Mouse (Mus musculus) cerebellum, adult 2 months (tissue): Measurements from ENCODE around the gene Acot4.

Experiments used
- CTCF ChIP-seq: fragments of 200-500 bp; IDR thresholded peaks from 2 replicates; pipeline ENCODE4 v1.5.1; 2011; ENCODE audit warnings: low read depth, mild to moderate bottlenecking, control low read depth, low read length, moderate library complexity, borderline replicate concordance; ENCODE audit not compliant: insufficient read depth
- POLR2A ChIP-seq: fragments of 200-500 bp; IDR thresholded peaks from 2 replicates; pipeline ENCODE4 v1.6.1; 2011; ENCODE audit warnings: low read length, control low read depth, borderline replicate concordance; ENCODE audit not compliant: insufficient read depth

DNA sequence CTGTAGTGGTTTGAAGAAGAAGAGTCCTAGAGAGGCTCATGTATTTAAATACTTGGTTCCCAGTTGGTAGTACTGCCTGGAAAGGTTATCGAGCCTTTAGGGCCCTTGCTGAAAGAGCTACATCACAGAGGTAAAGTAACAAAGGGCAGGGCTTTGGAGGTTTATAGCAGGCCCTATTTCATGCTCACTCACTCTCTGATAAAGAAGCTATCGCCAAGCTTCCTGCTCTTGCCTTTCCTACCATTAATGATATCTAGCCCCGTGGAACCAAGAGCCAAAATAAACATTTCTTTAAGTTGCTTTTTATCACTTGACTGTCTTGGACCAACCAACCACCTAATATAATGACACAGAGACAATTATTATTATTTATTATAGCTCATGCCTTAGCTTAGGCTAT is 37.8 kb upstream of the Acot4 start:
- no peak for TF ChIP-seq CTCF
- no peak for TF ChIP-seq POLR2A
